Comparison of ENCODE assay signal across 17 mouse cellular contexts in the genomic region with DNA sequence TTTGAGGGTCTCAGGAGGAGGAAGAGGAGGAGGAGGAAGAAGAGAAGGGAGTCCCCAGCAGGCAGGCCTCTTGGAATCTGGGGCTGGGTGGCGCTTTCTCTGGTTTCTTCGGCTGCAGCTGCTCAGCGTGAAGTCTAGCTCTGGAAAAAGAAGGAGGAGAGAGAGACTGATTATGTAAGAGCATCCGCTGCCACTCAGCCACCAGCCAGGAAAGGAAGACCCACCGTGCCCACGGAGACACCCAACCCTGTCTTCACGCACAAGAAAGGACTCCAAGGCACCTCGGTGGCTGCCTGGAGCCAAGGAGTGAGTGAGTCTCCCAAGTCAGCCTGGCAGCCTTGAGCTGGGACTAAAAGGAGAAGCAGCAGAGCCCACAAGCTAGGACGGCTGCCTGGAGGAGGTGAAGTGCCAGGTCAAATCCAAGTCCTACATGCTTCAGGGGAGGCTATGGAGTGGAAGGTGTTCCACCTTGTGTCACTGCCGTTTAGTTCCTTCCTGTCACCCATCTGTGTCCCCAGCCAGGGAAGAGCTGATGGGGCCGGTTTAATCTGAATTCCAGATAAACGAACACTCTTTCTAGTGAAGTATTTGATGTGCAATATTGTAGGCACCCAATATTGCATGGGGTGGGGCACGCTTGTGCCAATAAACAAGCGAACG. TPM values are rescaled to one million over a fixed set of nuclear protein-coding genes. Genes with fewer than 3 reads are reported as not detected.
DNase-seq lines count a peak whose midpoint lies in the region; ATAC-seq and TF ChIP-seq lines count a peak whose summit lies in the region.
"Had no signal": no experiment of that assay in that cellular context is flagged by ENCODE, and none has a peak within 500 bp of the region (broad histone marks: within the 10 kb centered on the region; RNA-seq: fewer than 3 reads in every experiment).

No protein-coding gene starts in this region.

- intact Hi-C loops in heart, adult 2 months (cut with DNase I), result loop anchor here (10.0 kb wide), 1 partner anchor 229 kb away; no protein-coding TSS in a partner anchor

- H3K27ac ChIP-seq in kidney, embryonic 15.5 days, result 0 out of 2 replicates have a peak overlapping the region, but pooled peaks have one; percentile 1
- peak overlapping the region; percentile 51 for H3K27ac ChIP-seq in ES-E14 (ENCODE audit: insufficient read depth, low read depth, low read length, poor library complexity, severe bottlenecking)
- H3K27ac ChIP-seq in layer of hippocampus, adult 2 months, result peak overlapping the region; percentile 90
- no peak overlapping the region for H3K27ac ChIP-seq in heart, adult 2 months
- no peak overlapping the region for H3K27ac ChIP-seq in liver, postnatal 0 days (ENCODE audit: low read depth)
- H3K27ac ChIP-seq: forebrain, embryonic 10.5 days; heart, embryonic 13.5 days had no signal

- H3K36me3 ChIP-seq in kidney, embryonic 15.5 days, result no peaks in the 10 kb centered on the region
- no peaks in the 10 kb centered on the region for H3K36me3 ChIP-seq in ES-E14 (ENCODE audit: control insufficient read depth, insufficient read depth, low read length, poor library complexity, severe bottlenecking)
- H3K36me3 ChIP-seq in heart, adult 2 months (ENCODE audit: control insufficient read depth, insufficient read depth, low read length), result no peaks in the 10 kb centered on the region
- no peaks in the 10 kb centered on the region for H3K36me3 ChIP-seq in liver, postnatal 0 days (replicated peaks; ENCODE audit: insufficient read depth, low read length)
- H3K36me3 ChIP-seq: forebrain, embryonic 10.5 days; heart, embryonic 13.5 days had no signal

- H3K4me2 ChIP-seq in kidney, embryonic 15.5 days, result no peak overlapping the region
- H3K4me2 ChIP-seq in liver, postnatal 0 days (ENCODE audit: low read depth, low read length), result no peak overlapping the region
- H3K4me2 ChIP-seq: heart, embryonic 13.5 days; midbrain, embryonic 11.5 days had no signal

- no peak for DNase-seq in kidney, adult 8-10 months
- DNase-seq in ES-E14 (ENCODE audit: low read depth, low spot score), result no peak
- peak; percentile 36 to 51 for DNase-seq in layer of hippocampus, adult 2 months (ENCODE audit: low spot score in 2 of 2)
- peak; percentile 71 to 76 for DNase-seq in right cerebral cortex, postnatal 10 days (ENCODE audit: low spot score in 2 of 2)
- DNase-seq in heart, adult 2 months, result no peak
- DNase-seq in liver, postnatal 0 days, result no peak
- DNase-seq in spleen, postnatal 14 days (ENCODE audit: low spot score in 2 of 2), result no peak
- DNase-seq: cerebellum, adult 11-12 months; gastrocnemius, postnatal 14 days; kidney, adult 18-20 months; lung, postnatal 10 days; thymus, postnatal 14 days had no signal

- no peak for ATAC-seq in kidney, embryonic 15.5 days (replicated peaks; ENCODE audit: low FRiP score)
- ATAC-seq in liver, postnatal 0 days, result no peak
- ATAC-seq: CD4-positive, CD25-positive, alpha-beta regulatory T cell, adult 4 months had no signal

- H3K4me1 ChIP-seq in kidney, embryonic 15.5 days, result peaks cover 25% of the 10 kb centered on the region
- peaks cover 4 to 49% of the 10 kb centered on the region in 2 experiments; a peak in 3 of 4 replicates for H3K4me1 ChIP-seq in ES-E14 (ENCODE audit: control insufficient read depth in 2 of 2, insufficient read depth in 2 of 2, low read length in 2 of 2, poor library complexity in 1 of 2)
- H3K4me1 ChIP-seq in heart, adult 2 months (ENCODE audit: control insufficient read depth, insufficient read depth, low read length), result no peaks in the 10 kb centered on the region
- no peaks in the 10 kb centered on the region for H3K4me1 ChIP-seq in liver, postnatal 0 days (ENCODE audit: insufficient read depth)

- in situ Hi-C loops in ES-E14 (cut with MboI; ENCODE audit: low sequenced_read_pairs in 2 of 2, unreplicated experiment in 2 of 2), result no loop called here

- TF ChIP-seq POLR2A in heart, adult 2 months (IDR thresholded peaks at IDR 0.05; ENCODE audit: insufficient read depth, low read depth, low read length), result no peak

- no peak overlapping the region for H3K4me3 ChIP-seq in kidney, embryonic 15.5 days (replicated peaks)
- peak overlapping the region; percentile 3 to 23 for H3K4me3 ChIP-seq in ES-E14 (ENCODE audit: insufficient read depth in 1 of 2, low read depth in 1 of 2, low read length in 2 of 2, poor library complexity in 1 of 2, severe bottlenecking in 1 of 2)
- peak overlapping the region; percentile 54 for H3K4me3 ChIP-seq in layer of hippocampus, adult 2 months
- no peak overlapping the region for H3K4me3 ChIP-seq in heart, adult 2 months
- H3K4me3 ChIP-seq in liver, postnatal 0 days (ENCODE audit: low read depth, low read length), result no peak overlapping the region
- H3K4me3 ChIP-seq: forebrain, embryonic 10.5 days; heart, embryonic 13.5 days had no signal

- H3K79me2 ChIP-seq in heart, adult 2 months (replicated peaks; ENCODE audit: control insufficient read depth, insufficient read depth, low read length), result no peaks in the 10 kb centered on the region

- no peak for TF ChIP-seq EP300 in heart, adult 2 months (IDR thresholded peaks at IDR 0.05; ENCODE audit: insufficient read depth, low read depth, low read length)
- no peak for TF ChIP-seq EP300 in liver, postnatal 0 days (IDR thresholded peaks at IDR 0.05; ENCODE audit: low read depth)

- 64% methylated on average over 15 of the region's 15 CpGs for WGBS in kidney, embryonic 15.5 days
- WGBS in heart, adult 2 months, result 59% methylated on average over 15 of the region's 15 CpGs
- 61% methylated on average over 14 of the region's 15 CpGs for WGBS in liver, postnatal 0 days (ENCODE audit: insufficient replicate concordance)

- H3K9ac ChIP-seq in kidney, embryonic 15.5 days, result no peak overlapping the region
- no peak overlapping the region; the same call in 1 of the 2 replicates for H3K9ac ChIP-seq in ES-E14 (ENCODE audit: insufficient read depth, low read depth, low read length, poor library complexity, severe bottlenecking)
- no peak overlapping the region for H3K9ac ChIP-seq in heart, adult 2 months (ENCODE audit: low read depth, low read length)
- no peak overlapping the region for H3K9ac ChIP-seq in liver, postnatal 0 days (replicated peaks)
- H3K9ac ChIP-seq: heart, embryonic 13.5 days had no signal

- H3K27me3 ChIP-seq in kidney, embryonic 15.5 days, result no peaks in the 10 kb centered on the region
- H3K27me3 ChIP-seq in heart, adult 2 months (ENCODE audit: control insufficient read depth, insufficient read depth, low read length), result no peaks in the 10 kb centered on the region
- H3K27me3 ChIP-seq in liver, postnatal 0 days (ENCODE audit: insufficient read depth, low read length), result no peaks in the 10 kb centered on the region

- H3K9me3 ChIP-seq in kidney, embryonic 15.5 days (replicated peaks), result no peaks in the 10 kb centered on the region
- H3K9me3 ChIP-seq in ES-E14 (ENCODE audit: control insufficient read depth, insufficient read depth, low read depth, low read length), result no peaks in the 10 kb centered on the region
- H3K9me3 ChIP-seq in liver, postnatal 0 days (ENCODE audit: low read length), result no peaks in the 10 kb centered on the region
- H3K9me3 ChIP-seq: forebrain, embryonic 10.5 days; heart, embryonic 13.5 days had no signal

- no peak for TF ChIP-seq CTCF in layer of hippocampus, adult 2 months (conservative IDR thresholded peaks at IDR 0.05)
- TF ChIP-seq CTCF in heart, adult 2 months (IDR thresholded peaks at IDR 0.05), result no peak
- no peak for TF ChIP-seq CTCF in liver, postnatal 0 days (IDR thresholded peaks at IDR 0.05; ENCODE audit: low read depth)

TF ChIP-seq in ES-E14, 5 proteins besides CTCF, POLR2A, EP300 and RAD21:
- TF ChIP-seq HCFC1 (IDR thresholded peaks at IDR 0.05; ENCODE audit: borderline replicate concordance, insufficient read depth, low read length), result no peak
- TF ChIP-seq CHD2 (IDR thresholded peaks at IDR 0.05; ENCODE audit: low read depth, low read length), result no peak
- no peak for TF ChIP-seq MAFK (IDR thresholded peaks at IDR 0.05; ENCODE audit: insufficient read depth, low read depth, low read length)
- TF ChIP-seq ZNF384 (IDR thresholded peaks at IDR 0.05; ENCODE audit: low read depth, low read length), result no peak
- TF ChIP-seq ZC3H11A (IDR thresholded peaks at IDR 0.05; ENCODE audit: borderline replicate concordance, low read depth, low read length), result no peak

RNA-seq across cellular contexts. Expression of a gene that starts 34.4 kb away (rescaled TPM):
- 8.3 and 8.4 TPM in 2 replicates for polyA plus RNA-seq in kidney, embryonic 15.5 days (2015; fragmentation: Nextera tagmentation; extraction: Ambion mirVana)
- total RNA-seq in ES-E14 (2012; rRNA removed), result 3.0 and 3.6 TPM in 2 replicates
- 100 to 1,000 TPM; 210 TPM for total RNA-seq in layer of hippocampus, adult 2 months (2021)
- total RNA-seq in heart, adult 2 months (2021), result 10 to 100 TPM; 38.8 to 39.6 TPM
- 34.3 and 39.7 TPM in 2 replicates for polyA plus RNA-seq in heart, adult 2 months (2012; rRNA removed)
- 0.95 and 1.2 TPM in 2 replicates for polyA plus RNA-seq in liver, postnatal 0 days (2015; fragmentation: Nextera tagmentation; extraction: Ambion mirVana)
- polyA plus RNA-seq: CD4-positive, CD25-positive, alpha-beta regulatory T cell, adult 4 months had no signal

RNA-seq across cellular contexts. Expression of a gene that starts 50.1 kb away (rescaled TPM):
- polyA plus RNA-seq in kidney, embryonic 15.5 days (2015; fragmentation: Nextera tagmentation; extraction: Ambion mirVana), result 1.8 and 2.0 TPM in 2 replicates
- 4.6 and 5.4 TPM in 2 replicates for total RNA-seq in ES-E14 (2012; rRNA removed)
- total RNA-seq in layer of hippocampus, adult 2 months (2021), result 10 to 100 TPM; 64.7 to 71.5 TPM
- total RNA-seq in heart, adult 2 months (2021), result 1 to 10 TPM; 3.3 to 5.3 TPM
- 7.2 and 15.3 TPM in 2 replicates for polyA plus RNA-seq in heart, adult 2 months (2012; rRNA removed)
- polyA plus RNA-seq in liver, postnatal 0 days (2015; fragmentation: Nextera tagmentation; extraction: Ambion mirVana), result 0.47 and 0.91 TPM in 2 replicates
- polyA plus RNA-seq: CD4-positive, CD25-positive, alpha-beta regulatory T cell, adult 4 months had no signal

Comparison
In these comparisons a context has a peak if more than half of its experiments do, and no peak if none do; other contexts are left out.
1. H3K27ac ChIP-seq: peak in kidney, embryonic 15.5 days (single experiment), ES-E14 (single experiment) and layer of hippocampus, adult 2 months (single experiment); none in heart, adult 2 months (single experiment) and liver, postnatal 0 days (single experiment).
2. H3K4me3 ChIP-seq: peak in ES-E14 (2 of 2) and layer of hippocampus, adult 2 months (single experiment); none in kidney, embryonic 15.5 days (single experiment), heart, adult 2 months (single experiment) and liver, postnatal 0 days (single experiment).
3. DNase-seq: peak in layer of hippocampus, adult 2 months (2 of 2) and right cerebral cortex, postnatal 10 days (2 of 2); none in kidney, adult 8-10 months (0 of 2), ES-E14 (single experiment), heart, adult 2 months (0 of 2), liver, postnatal 0 days (single experiment) and spleen, postnatal 14 days (0 of 2).
4. RNA of a gene that starts 34.4 kb away (total RNA-seq): 210 TPM in layer of hippocampus, adult 2 months; 38.8 to 39.6 TPM in heart, adult 2 months and 3.0 to 3.6 TPM in ES-E14; every median in the first group is over 4 times any median in the second.
5. RNA of a gene that starts 50.1 kb away (total RNA-seq): 64.7 to 71.5 TPM in layer of hippocampus, adult 2 months; 3.3 to 5.3 TPM in heart, adult 2 months and 4.6 to 5.4 TPM in ES-E14; every median in the first group is over 10 times any median in the second.